Mouse (Mus musculus): ENCODE measurements around the gene Muc3.

GRCm38 (mm10) chr5:137085731-137086130, 63.4 kb downstream of the Muc3 start:
- TF ChIP-seq CTCF (IDR thresholded peaks at IDR 0.05; ENCODE audit: low read depth) (no peak), EP300 (IDR thresholded peaks at IDR 0.05; ENCODE audit: low read depth) (no peak)
